Comparison of ENCODE assay signal across 7 mouse cellular contexts in the genomic region with DNA sequence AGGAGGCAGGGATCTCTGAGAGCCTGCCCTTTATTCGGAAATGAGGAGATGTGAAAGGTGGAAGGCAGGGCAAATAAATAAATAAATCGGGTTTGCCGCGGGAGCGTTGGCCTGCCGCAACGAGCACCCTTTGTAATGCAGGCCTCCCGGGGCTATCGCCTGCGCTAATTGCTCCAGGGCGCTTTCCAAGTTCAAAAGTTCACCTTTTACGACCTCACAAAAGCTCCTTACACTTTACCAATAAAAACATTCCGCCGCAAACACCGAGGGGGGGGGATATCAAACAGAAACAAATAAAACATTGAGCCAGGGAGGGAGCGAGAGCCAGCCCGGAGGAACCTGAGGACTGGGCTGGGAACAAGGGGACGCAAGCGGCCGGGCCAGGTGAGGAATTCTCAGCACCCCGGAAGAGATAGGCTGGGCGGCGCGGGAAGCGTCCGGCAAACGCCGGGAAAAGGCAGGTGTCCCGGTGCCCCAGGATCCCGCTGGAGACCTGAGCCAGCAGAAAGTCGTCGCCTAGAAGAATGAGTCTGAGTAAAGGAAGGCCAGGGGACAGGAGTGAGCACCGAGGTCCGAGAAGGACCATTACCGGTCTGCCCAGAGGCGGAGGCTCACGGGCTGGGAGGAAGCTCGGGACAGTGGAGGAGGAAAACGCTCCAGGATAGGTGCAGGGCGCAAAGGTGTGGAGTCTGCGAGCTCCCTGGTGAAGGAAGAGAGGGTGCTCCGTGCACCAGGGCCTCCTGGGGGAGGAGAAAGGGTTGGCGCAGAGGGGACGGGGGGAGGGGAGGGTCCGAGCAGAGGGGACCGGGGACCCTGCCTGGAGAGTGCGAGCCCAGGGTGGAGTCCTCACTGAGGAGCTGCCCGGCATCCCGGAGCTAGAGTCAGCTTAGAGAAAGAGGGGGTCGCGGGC. TPM values are rescaled to one million over a fixed set of nuclear protein-coding genes. Genes with fewer than 3 reads are reported as not detected.
A peak's percentile ranks its signal among the peaks of the same experiment; 100 is the strongest.
DNase-seq lines count a peak whose midpoint lies in the region; ATAC-seq and TF ChIP-seq lines count a peak whose summit lies in the region.

No protein-coding gene starts in this region.

- peak overlapping the region; percentile 78 for H3K9ac ChIP-seq in heart, embryonic 12.5 days
- peak overlapping the region; percentile 59 for H3K9ac ChIP-seq in kidney, postnatal 0 days (ENCODE audit: low read depth, low read length)

- H3K4me2 ChIP-seq in heart, embryonic 12.5 days: peak overlapping the region; percentile 97
- peak overlapping the region; percentile 96 for H3K4me2 ChIP-seq in kidney, postnatal 0 days (ENCODE audit: low read length)

- peak; percentile 58 for ATAC-seq in heart, embryonic 12.5 days (ENCODE audit: insufficient number of reproducible peaks, low FRiP score)
- ATAC-seq in kidney, postnatal 0 days (replicated peaks; ENCODE audit: low FRiP score, low read depth): peak; percentile 55

- H3K9me3 ChIP-seq in heart, embryonic 12.5 days (replicated peaks): no peaks in the 10 kb centered on the region
- H3K9me3 ChIP-seq in kidney, postnatal 0 days (replicated peaks; ENCODE audit: low read length): no peaks in the 10 kb centered on the region
- no peaks in the 10 kb centered on the region for H3K9me3 ChIP-seq in megakaryocyte, embryonic 14.5 days

- peaks cover 3% of the 10 kb centered on the region for H3K27me3 ChIP-seq in heart, embryonic 12.5 days (replicated peaks)
- peaks cover 6% of the 10 kb centered on the region; the same call in 1 of the 2 replicates for H3K27me3 ChIP-seq in kidney, postnatal 0 days (ENCODE audit: insufficient read depth, low read length)
- H3K27me3 ChIP-seq in megakaryocyte, embryonic 14.5 days (replicated peaks): peaks cover 39% of the 10 kb centered on the region

- peaks cover 11% of the 10 kb centered on the region; the same call in 1 of the 2 replicates for H3K4me1 ChIP-seq in heart, embryonic 12.5 days (replicated peaks)
- no peaks in the 10 kb centered on the region; the same call in 1 of the 2 replicates for H3K4me1 ChIP-seq in kidney, postnatal 0 days (replicated peaks; ENCODE audit: insufficient read depth, low read length)
- peaks cover 18% of the 10 kb centered on the region for H3K4me1 ChIP-seq in megakaryocyte, embryonic 14.5 days

- no peak for TF ChIP-seq CTCF in kidney, postnatal 0 days (IDR thresholded peaks at IDR 0.05; ENCODE audit: low read depth)

- WGBS in heart, embryonic 12.5 days: under 1% methylated on average over 49 of the region's 51 CpGs
- WGBS in kidney, postnatal 0 days: under 1% methylated on average over 49 of the region's 51 CpGs

- no peaks in the 10 kb centered on the region for H3K36me3 ChIP-seq in heart, embryonic 12.5 days
- H3K36me3 ChIP-seq in kidney, postnatal 0 days (ENCODE audit: insufficient read depth, low read length): no peaks in the 10 kb centered on the region
- no peaks in the 10 kb centered on the region for H3K36me3 ChIP-seq in megakaryocyte, embryonic 14.5 days (replicated peaks; ENCODE audit: low read length)

- peak overlapping the region; percentile 9; the same call in 1 of the 2 replicates for H3K27ac ChIP-seq in heart, embryonic 12.5 days (ENCODE audit: poor library complexity, severe bottlenecking)
- no peak overlapping the region for H3K27ac ChIP-seq in kidney, postnatal 0 days

- peak overlapping the region; percentile 81 for H3K4me3 ChIP-seq in heart, embryonic 12.5 days
- H3K4me3 ChIP-seq in kidney, postnatal 0 days (replicated peaks; ENCODE audit: low read depth, low read length): peak overlapping the region; percentile 84
- peak overlapping the region; percentile 93 for H3K4me3 ChIP-seq in megakaryocyte, embryonic 14.5 days (replicated peaks)

- peak; percentile 35 to 60 for DNase-seq in urinary bladder, adult 18-20 months (ENCODE audit: low spot score in 2 of 2)
- no peak for DNase-seq in urinary bladder, postnatal 10 days (ENCODE audit: low spot score)
- DNase-seq in cerebellum, adult 11 months: peak; percentile 43
- DNase-seq in kidney, postnatal 0 days (ENCODE audit: low spot score): peak; percentile 29
- peak; percentile 38 for DNase-seq in thymus, postnatal 14 days

RNA-seq across cellular contexts. Expression of a gene that starts 2.1 kb away (rescaled TPM):
- 1.2 and 1.3 TPM in 2 replicates for polyA plus RNA-seq in heart, embryonic 12.5 days (2016; fragmentation: Nextera tagmentation; extraction: Ambion mirVana)
- polyA plus RNA-seq in kidney, postnatal 0 days (2015; fragmentation: Nextera tagmentation; extraction: Ambion mirVana): 0.51 TPM in 2 replicates
- polyA plus RNA-seq in megakaryocyte, embryonic 14.5 days (2012; ENCODE audit: insufficient read depth, low replicate concordance): 0.25 TPM in 1 of 2 replicates, not detected in the other

RNA-seq across cellular contexts. Expression of a gene that starts 6.4 kb away (rescaled TPM):
- 6.8 and 8.4 TPM in 2 replicates for polyA plus RNA-seq in heart, embryonic 12.5 days (2016; fragmentation: Nextera tagmentation; extraction: Ambion mirVana)
- polyA plus RNA-seq in kidney, postnatal 0 days (2015; fragmentation: Nextera tagmentation; extraction: Ambion mirVana): 2.4 and 2.7 TPM in 2 replicates
- polyA plus RNA-seq in megakaryocyte, embryonic 14.5 days (2012; ENCODE audit: insufficient read depth, low replicate concordance): not detected in 2 replicates
